Mouse (Mus musculus) urinary bladder, adult 2 months (tissue): ENCODE results near the gene Tfap4. TPM values are rescaled to one million over a fixed set of nuclear protein-coding genes. Genes with fewer than 3 reads are reported as not detected.

Source experiments
- DNase-seq: peaks from one replicate; pipeline ENCODE4 v3.0.0; 2022; ENCODE audit warnings: low spot score
- polyA plus RNA-seq: library from polyadenylated mRNA; depleted of rRNA; stranded (reverse); fragments of >200 nt; gene quantifications from 2 replicates; pipeline ENCODE4 v1.2.3, GENCODE M21; 2012; rRNA removed

Tfap4 gene
- polyA plus RNA-seq, 1 experiment: 8.4 TPM

DNA sequence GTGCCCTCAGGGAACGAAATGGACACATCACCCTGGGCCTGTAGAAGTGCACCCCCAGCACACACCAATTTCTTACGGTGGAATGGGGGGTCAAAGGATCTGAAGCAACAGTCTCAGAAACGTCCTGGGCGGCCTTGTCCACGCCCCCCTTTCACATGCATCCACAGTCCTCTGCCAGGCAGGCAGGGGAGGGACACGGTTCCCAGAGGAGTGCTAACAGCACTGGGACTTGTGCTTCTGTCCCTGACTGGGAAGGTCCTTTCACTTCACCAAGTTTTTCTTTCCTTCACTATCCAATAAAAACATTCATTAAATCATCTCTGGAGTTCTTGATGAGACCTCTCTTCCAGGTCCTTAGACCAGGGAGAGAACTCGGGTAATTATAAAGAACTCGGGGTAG lies 39.0 kb downstream of the Tfap4 start:
- no peak for DNase-seq

DNA sequence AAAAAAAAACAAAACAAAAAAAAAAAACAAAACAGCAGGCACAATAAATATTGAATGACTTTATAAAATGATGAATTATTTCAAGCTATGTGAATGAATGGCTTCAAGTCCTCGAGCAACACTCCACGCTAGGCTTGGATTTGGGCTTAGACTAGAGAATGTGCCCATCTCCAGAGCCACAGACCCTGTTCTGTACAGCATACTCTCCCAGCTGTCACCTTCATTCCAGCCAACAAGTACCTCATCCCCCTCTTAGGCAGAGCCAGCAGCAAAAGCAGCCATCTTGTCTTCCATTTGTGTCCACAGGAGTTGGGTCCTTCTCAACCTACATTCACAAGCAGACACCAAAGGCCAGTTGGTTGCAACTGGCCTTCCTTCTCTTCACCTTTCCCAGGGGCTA lies 39.8 kb downstream of the Tfap4 start:
- DNase-seq: no peak

DNA sequence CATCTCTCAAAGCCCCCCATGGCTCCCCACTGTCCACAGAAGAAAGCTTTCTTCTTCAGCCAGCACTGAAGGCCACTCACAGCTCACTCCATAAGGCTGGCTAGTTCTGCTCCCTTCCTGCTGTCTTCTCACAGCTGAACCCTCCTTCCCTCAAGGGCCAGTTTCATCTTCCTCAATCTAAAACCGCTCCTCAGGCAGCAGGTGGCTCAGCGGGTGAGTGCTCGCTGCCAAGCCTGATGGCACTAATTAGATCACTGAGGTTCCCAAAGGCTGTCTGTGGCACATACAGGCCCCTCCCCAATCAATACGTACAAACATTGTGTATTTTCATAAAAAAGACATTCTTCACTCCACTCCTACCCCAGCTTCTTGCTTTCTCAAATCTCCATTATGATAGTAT lies 40.5 kb downstream of the Tfap4 start:
- DNase-seq: no peak

DNA sequence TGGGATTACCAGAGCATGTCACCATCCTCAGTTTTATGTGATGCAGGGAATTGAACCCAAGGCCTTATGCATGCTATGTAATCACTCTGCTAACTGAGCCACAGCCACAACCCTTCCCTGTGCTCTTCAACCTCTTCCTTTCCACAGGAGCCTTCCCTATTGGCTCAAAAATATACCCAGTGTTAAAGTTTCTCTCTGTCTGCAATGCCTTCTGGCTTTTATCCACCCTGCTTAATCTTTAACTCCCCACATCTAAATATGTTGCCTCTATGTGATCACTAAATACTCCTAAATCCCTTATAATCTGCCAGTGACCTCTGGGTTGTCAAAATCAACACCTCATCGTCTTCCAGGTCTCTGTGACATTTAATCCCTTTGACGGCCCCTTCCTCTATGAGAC lies 41.7 kb downstream of the Tfap4 start:
- DNase-seq: no peak

DNA sequence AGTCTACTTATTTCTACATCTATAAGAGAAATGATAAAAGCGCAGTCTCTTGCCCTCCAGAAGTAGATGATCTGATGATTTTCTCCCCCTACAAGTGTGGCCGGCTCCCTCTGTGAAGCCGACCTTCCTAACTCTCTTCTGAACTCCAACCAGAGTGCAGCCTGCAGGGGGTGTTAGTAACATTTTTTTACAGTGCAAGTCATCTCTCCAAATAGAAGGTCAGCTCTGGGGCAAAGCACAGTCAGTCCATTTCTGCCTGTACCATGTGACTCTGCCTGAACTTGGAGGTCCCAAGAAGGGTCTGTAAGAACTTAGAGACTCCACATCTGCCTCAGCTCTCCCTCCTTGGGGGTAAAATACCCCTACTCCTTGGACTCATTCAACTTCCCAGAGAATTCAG lies 45.3 kb downstream of the Tfap4 start:
- DNase-seq: no peak

DNA sequence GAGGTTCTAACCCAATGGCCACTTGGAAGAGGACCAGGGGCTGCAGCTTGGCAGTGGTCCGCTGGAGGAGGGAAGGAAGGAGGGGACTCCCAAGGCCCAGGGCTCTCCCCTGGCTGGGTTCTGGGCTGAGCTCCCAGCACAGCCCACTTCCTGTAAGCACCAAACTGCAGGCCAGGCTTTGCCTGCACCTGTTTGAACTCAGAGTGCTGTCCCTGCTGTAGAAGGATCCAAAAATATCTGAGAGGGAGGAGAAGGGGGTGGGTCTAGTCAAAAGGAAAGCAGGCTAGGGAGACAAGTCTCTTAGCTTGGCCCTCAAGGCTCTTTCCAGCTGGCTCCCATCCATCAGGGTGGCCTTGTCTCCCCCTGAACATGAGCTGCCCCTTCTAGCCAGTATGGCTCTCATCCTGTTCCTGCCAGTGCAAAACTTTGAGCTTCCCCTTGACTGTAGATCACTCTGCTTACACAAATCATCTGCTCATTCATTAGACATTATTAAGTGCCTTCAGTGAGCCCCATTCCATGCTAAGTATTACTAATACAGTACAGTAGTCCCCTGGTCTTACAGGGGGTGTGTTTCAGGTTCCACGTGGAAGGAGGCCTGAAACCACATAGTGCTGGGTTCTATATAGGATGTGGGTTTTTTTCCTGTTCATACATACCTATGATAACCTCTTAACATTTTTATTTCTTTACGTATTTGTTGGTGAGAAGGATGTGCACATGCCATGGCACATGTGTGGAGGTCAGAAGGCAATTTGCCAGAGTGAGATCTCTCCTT lies 46.8 kb downstream of the Tfap4 start:
- no peak for DNase-seq

DNA sequence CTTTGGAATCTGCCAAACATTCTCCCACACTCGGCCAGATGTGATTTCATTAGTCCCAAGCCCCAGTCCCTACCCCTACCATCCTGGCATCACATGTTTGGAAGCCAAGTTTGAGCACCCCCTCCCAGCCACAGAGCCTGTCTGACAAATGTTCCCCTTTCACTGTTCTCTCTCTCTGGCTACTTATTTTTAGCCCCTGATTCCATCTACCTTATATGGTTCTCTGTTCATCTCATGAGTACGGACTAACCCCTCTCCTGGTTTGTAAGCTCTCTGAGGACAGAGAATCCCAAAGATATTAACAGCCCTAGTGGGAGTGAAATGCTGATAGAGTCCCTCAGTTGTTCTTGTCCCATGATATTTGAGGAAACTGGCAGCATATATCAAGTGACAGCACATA lies 48.3 kb downstream of the Tfap4 start:
- DNase-seq: no peak

DNA sequence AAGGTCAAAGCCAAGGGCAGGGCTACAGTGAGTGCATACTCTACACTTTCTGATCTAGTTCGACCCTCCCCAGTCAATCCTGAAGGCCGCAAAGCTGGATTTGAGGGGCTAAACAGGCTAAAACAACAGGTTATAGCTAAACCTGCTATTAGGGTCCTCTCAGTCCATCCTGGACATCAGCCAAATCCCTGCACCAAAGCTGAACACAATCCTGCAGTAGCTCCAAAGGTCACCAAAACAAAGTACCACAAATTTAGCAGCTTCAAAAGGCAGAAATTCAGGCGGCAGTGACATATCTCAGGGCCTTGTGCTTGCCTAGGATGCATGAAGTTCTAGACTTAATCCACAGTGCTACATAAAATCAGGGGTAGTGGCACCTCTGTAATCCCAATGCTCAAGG lies 53.5 kb downstream of the Tfap4 start:
- no peak for DNase-seq

DNA sequence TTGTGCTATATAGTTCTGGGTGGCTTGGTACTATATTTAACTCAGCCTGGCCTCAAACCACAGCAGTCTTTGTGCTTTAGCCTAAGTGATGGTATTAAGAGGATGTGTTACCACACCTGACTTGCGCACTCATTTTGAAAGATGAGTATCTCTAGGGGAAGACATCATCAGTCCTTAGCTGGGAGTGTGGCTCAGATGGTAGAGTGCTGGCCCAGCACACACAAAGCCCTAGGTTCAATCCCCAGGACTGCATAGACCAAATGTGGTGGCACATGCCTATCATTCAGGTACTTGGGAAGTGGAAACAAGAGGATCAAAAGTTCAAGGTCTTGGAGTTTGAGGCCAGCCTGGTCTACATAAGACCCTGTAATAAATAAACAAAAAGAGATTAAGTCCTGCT lies 56.2 kb downstream of the Tfap4 start:
- DNase-seq: no peak

DNA sequence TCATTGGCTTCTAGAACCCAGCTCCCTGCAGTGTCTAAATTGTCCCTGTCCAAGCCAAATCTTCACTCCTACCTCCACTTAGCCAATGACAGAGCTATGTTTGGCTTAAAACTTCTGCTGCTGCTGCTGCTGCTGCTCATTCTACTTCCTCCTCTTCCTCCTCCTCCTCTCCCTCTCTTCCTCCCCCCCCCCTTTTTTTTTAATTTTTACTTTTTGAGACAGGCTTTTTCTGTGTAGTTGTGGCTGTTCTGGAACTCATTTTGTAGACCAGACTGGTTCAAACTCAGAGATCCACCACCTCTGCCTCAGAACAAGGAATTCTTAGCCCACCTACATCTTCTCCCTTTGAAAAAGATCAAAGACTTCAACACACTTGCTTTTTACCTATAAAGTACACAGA lies 57.1 kb downstream of the Tfap4 start:
- no peak for DNase-seq

DNA sequence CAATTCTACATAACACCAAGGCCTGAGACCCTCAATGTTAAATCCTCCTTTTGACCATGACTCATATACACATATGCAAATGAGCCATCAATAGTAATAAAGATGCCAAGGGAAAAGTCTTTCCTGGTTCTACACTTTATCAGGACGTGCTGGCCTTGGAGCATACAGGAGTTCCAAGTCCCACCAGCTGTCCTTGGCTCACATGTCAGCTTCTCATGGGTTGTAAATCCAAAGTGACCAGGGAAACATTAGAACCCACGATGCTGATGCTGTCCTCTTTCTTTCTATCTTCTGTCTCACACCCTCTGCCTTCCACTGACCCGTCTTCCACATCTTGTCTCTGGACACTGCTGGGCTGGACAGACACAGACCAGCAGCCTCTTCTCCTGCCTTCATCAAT lies 58.0 kb downstream of the Tfap4 start:
- DNase-seq: no peak

DNA sequence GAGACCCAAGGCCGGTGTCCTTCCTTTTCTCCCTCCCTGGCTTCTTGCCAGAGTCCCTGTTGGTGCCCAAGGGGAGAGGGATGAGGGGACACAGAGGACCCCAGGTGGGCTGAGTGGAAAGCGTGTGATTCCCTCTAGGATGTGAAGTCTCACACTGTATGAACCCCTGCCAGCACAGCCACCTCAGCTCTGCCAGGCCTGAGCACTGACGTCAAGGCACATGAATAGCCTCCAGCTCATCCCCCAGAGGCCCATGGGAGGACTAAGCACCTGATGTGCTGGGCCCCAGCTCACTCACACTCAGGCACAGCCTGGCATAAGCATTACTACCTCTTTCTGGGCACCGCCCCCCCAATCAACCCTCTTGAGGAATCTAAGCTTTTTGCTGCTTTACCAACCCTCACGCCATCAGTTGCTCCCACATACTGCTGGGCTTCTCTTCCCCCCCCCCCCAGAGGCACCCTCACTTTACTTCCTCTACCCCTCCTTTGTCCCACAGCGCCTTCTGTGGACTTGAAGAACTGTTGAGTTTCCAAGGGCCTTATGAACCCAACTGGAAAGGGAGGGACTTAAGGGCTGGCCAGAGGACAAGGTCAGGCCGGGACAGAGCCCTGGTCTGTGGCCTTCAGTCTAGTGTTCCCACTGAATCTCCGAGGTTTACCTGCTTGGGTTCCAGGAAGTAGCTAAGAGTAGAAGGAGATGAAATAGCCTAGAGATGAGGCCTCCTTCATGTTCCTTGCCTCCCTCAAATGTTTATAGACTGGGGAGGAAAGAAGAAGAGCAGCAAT lies 58.9 kb downstream of the Tfap4 start:
- DNase-seq: no peak

DNA sequence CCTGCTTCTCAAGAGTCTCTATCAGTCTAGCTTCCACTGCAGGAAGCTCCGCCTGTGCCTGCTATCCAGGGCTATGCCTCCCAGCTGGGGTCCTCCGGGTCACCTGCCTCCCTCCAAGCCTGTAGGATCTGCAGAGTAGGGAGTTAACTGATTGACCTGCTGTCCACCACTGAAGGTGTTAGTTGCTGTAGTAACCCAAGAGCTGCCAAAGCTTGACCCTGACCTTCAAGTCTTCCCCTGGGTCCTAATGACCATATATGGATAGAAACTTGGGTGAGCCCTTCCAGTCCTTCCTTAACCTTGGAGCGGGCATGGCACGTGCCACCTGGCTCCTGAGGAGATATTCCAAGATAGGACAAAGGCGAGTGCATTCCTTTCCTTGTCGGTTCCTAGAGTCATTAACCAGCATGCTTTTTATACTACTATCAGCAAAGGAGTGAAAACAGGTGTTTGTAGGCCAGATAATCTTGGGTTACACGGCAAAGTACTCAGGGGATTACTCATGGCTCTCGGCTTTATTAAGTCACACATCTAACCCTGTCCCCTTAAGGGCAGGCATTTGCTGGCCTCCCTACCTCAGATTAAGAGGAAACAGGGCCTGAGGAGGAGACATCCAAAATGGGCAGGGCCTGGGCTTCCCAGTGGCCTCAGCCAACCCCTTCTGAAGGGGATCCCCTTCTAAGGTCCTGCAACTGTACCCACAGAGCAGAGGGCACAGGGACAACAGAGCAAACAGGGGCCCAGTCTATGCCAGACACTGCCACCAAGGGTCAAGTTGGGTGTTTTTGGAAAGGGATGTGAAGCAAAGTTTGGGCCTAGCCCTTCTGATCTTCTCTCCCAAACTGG lies 61.7 kb downstream of the Tfap4 start:
- DNase-seq: no peak

DNA sequence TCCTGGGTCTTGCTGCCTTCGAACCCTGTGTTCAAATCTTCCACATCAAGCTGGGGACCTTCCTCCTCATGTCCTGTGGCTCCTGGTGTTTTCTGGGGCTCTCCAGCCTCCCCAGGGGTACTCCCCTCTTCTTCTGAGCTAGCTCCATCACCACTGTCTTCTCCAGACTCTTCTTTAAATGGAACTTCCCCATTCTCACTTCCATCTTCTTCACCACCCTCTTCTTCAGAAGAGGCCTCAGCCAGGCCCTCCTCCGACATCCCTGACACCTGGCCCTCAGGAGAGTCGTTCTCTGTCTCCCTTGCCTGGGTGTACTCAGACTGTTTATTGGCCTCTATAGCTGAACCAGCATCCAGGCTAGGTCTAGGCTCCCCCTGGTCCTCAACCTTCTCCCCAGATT lies 63.2 kb downstream of the Tfap4 start:
- no peak for DNase-seq

DNA sequence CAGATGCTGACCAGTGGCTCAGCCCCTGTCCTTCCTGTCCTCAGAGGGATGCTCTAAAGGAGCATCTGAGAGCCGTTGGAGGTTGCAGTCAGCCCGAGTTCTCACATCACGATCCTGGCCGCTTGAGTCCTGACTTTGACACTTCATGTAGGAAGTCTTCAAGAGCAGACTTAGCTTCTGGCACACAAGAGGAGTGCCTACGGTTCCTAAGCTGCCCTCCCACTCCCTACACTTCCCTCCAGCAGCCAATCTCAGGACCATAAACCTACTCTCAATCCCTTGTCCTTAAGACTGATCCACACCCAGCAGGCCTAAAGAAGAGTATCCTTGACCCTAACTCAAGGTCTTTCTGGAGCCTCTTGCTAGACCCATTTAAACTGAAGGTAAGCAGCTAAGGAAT lies 63.8 kb downstream of the Tfap4 start:
- no peak for DNase-seq

Other genes starting within 250 kb of the Tfap4 start
- gene Adcy9, start 139.4 kb downstream of the Tfap4 start, polyA plus RNA-seq: 10.1 and 12.1 TPM in 2 replicates
- gene Srl, start 18.0 kb downstream of the Tfap4 start, polyA plus RNA-seq: 18.8 and 25.7 TPM in 2 replicates
- 40.3 and 43.3 TPM in 2 replicates for gene Glis2, start 34.9 kb upstream of the Tfap4 start, polyA plus RNA-seq
- 57.5 and 64.8 TPM in 2 replicates for gene Pam16, start 65.1 kb upstream of the Tfap4 start, polyA plus RNA-seq
- 26.6 and 28.5 TPM in 2 replicates for gene Vasn, start 80.1 kb upstream of the Tfap4 start, polyA plus RNA-seq
- gene Dnaja3, start 80.1 kb upstream of the Tfap4 start, polyA plus RNA-seq: 36.6 and 37.9 TPM in 2 replicates
- gene Coro7, start 119.9 kb upstream of the Tfap4 start, polyA plus RNA-seq: 32.6 and 33.5 TPM in 2 replicates
- 8.3 and 12.0 TPM in 2 replicates for gene Nmral1, start 159.5 kb upstream of the Tfap4 start, polyA plus RNA-seq
- gene Hmox2, start 166.5 kb upstream of the Tfap4 start, polyA plus RNA-seq: 54.0 and 59.1 TPM in 2 replicates
- gene Cdip1, start 230.4 kb upstream of the Tfap4 start, polyA plus RNA-seq: 41.1 and 51.1 TPM in 2 replicates